Mouse (Mus musculus) forebrain, postnatal 0 days (tissue): ENCODE measurements at regions not wholly inside any gene's neighbourhood (a gene's known extent, or its start where the extent isn't known, plus 50 kb on each side); places are given as distances from the start of the nearest gene placed in this dataset.

Source experiments
- ATAC-seq: fragments of 200-750 bp; cut with Nextera tagmentation; 2 replicates; pipeline ENCODE4 v1.8.0; 2017; ENCODE audit warnings: mild to moderate bottlenecking, moderate library complexity
- DNase-seq: peaks from one replicate; pipeline ENCODE4 v3.0.0-alpha.2; 2015
- H3K27ac ChIP-seq: fragments of 300-500 bp; sonication (generic); 2 replicates; pipeline ENCODE4 v1.5.1; 2014; ENCODE audit warnings: low read depth, mild to moderate bottlenecking, antibody characterized with exemption, low read length, moderate library complexity, mixed read lengths
- H3K27me3 ChIP-seq: fragments of 300-500 bp; sonication (generic); 2 replicates; pipeline ENCODE4 v1.6.1; 2014; ENCODE audit warnings: mild to moderate bottlenecking, low read length, mixed read lengths; ENCODE audit not compliant: insufficient read depth
- H3K36me3 ChIP-seq: fragments of 300-500 bp; sonication (generic); 2 replicates; pipeline ENCODE4 v1.6.1; 2014; ENCODE audit warnings: mild to moderate bottlenecking, moderate library complexity; ENCODE audit not compliant: insufficient read depth
- H3K4me1 ChIP-seq: fragments of 300-500 bp; sonication (generic); 2 replicates; pipeline ENCODE4 v1.6.1; 2014; ENCODE audit warnings: antibody characterized with exemption; ENCODE audit not compliant: insufficient read depth
- H3K4me2 ChIP-seq: fragments of 300-500 bp; sonication (generic); 2 replicates; pipeline ENCODE4 v1.6.1; 2014; ENCODE audit warnings: low read depth, mild to moderate bottlenecking, moderate library complexity
- H3K4me3 ChIP-seq: fragments of 300-500 bp; sonication (generic); 2 replicates; pipeline ENCODE4 v1.5.1; 2014; ENCODE audit warnings: low read depth, low read length, mixed read lengths
- H3K9ac ChIP-seq: fragments of 300-500 bp; sonication (generic); 2 replicates; pipeline ENCODE4 v1.6.1; 2014; ENCODE audit warnings: mild to moderate bottlenecking
- H3K9me3 ChIP-seq: fragments of 300-500 bp; sonication (generic); 2 replicates; pipeline ENCODE4 v1.6.1; 2016; ENCODE audit warnings: low read length
- CTCF ChIP-seq: sonication (generic); IDR thresholded peaks from 2 replicates; pipeline ENCODE4 v1.5.1; 2016; ENCODE audit warnings: antibody characterized with exemption, control low read depth, low read depth
- WGBS: fragments of 180-500 bp; shearing (Covaris S2); extraction: QIAGEN DNeasy Blood & Tissue Kit; methylation state at CpG from one replicate; pipeline ENCODE4 v1.1.7; 2014; 5-methylcytosine and 5-hydroxymethylcytosine counted together

GRCm38 (mm10) chr5:102428310-102428709 is 52.9 kb upstream of the Arhgap24 start:
- TF ChIP-seq CTCF, result no peak
- H3K4me2 ChIP-seq, result no peak overlapping the region
- ATAC-seq (no peak), DNase-seq (no peak)
- H3K9ac ChIP-seq, result no peak overlapping the region
- H3K9me3 ChIP-seq, result no peaks in the 10 kb centered on the region
- H3K4me3 ChIP-seq, result no peak overlapping the region
- 80% methylated on average over 3 of the region's 3 CpGs for WGBS
- no peak overlapping the region for H3K27ac ChIP-seq
- no peaks in the 10 kb centered on the region for H3K27me3 ChIP-seq
- no peaks in the 10 kb centered on the region for H3K4me1 ChIP-seq
- no peaks in the 10 kb centered on the region for H3K36me3 ChIP-seq
